Mouse (Mus musculus) cerebral cortex, adult 2 months (tissue): ENCODE results near the gene Ssh2.

Experiments used
- WGBS: fragments of 180-500 bp; shearing (Covaris S2); methylation state at CpG from one replicate; pipeline ENCODE4 v1.1.7; 2018; 5-methylcytosine and 5-hydroxymethylcytosine counted together

The Ssh2 gene

DNA sequence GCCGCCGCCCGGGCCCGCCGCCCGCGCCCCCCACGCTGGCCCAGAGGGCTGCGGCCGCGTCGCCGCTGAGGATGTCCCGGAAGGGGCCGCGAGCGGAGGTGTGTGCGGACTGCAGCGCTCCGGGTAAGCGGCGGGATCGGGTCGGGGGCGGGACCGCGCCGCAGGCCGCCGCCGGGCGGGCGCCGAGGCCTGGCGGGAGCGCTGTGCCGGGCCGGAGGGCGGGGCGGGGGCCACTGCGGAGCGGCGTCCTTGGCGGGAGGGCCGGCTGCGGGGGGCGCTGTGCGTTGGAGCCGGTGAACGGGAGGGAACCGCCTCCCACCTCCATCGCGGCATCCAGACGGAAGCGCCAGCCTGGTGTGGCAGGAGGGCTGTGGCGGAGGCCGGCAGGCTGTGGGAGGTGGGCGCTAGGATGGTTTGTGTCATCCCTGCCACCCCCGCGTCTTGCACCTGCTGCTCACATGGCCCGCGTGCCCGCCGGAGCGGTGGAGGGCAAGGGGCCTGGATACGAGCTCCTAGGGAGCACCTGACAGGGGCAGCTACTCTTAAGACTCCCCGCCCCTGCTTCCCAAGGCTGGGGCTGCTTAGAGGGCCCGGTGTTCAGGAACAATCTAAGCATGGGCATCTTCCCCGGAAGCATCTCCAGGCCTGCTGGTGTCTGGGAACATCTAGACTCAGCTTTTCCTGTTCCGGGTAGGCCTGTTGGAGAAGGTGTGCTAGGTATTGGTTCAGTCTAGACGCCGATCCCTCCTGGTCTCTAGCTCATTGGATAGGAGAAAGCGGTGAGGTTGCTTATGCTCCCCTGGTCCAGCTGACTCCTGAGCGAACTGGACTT, 277.6 kb downstream of the Ssh2 start, which contains the start of gene Git1:
Gene Git1, plus strand, starts transcription at position 51 of the 832 bp plus-strand sequence.
- 2% methylated on average over 72 of the region's 74 CpGs for WGBS

DNA sequence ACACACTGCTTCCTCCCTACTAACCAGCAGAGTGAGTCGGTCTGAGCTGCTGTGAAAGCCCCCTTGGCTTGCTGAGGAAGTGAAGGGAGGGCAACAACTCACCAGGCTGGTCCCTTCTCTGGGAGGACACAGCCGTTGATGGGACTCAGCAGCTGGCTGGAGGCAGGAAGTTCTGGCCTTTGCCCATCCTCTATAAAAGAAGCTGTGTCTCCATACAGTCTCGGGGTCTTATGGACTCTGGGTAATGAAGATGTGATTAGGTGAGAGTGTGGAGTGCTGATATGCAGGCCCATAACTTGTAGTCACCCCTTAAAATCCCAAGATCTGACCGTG, 278.2 kb downstream of the Ssh2 start:
- WGBS, result 14% methylated on average over 4 of the region's 4 CpGs

DNA sequence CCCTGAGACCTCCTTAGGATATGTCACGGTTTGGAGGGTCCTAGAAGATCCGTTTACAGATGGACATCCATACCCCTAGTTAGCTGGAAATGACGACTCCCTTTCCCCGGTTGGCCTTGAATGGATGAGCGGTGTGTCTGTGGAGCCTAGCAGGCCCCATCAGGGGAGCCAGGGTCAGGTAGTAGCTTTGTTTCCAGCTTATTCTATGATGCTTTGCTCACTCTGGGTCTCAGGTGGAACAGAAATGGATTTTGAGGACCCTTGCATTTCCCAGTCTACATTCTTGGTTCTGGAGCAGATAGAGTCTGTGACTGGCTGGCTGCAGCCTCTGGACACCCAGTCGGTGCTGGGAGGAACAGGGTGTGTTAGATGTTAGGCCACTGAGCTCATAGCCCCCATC, 278.7 kb downstream of the Ssh2 start:
- WGBS, result 53% methylated on average over 6 of the region's 6 CpGs

DNA sequence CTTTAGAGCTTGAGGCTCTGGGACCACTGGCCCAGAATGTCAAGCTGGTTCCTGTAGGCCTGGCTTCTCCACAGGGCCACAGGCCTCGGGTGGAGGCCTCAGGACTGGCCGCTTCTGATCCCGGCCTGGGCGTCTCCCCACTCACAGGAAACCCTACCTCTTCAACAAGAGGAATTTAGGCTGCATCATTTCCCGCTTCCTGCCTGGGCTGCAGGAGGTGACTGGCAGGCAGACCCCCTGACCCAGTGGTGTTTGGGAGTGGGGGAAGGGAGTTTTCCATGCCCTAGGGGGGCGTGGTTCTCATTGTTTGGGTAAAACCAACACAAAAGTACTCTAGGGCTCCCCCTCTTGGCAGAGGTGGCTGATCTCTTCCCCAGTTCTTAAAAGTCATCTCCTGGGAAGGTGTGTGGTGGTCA, 281.3 kb downstream of the Ssh2 start:
- 61% methylated on average over 6 of the region's 6 CpGs for WGBS

DNA sequence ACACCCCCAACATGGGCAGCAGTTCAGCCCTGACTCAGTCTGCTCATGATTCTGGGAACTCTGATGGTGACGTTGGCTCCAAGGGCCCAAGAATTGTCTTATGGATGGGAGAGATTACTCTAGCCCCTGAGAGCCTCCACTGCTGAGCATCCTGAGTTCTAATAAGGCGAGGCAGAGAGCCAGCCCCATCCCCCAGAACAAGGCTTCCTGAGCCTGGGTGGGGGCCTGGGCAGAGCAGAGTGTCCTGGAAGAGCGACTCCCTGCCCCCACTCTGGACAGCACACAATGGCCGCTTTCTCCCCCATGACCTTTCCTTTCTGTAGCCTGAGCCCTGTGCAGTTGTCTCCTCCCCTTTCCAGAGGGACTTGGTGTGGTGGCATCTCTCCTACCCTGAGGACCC, 281.8 kb downstream of the Ssh2 start:
- WGBS, result 42% methylated on average over 4 of the region's 4 CpGs

DNA sequence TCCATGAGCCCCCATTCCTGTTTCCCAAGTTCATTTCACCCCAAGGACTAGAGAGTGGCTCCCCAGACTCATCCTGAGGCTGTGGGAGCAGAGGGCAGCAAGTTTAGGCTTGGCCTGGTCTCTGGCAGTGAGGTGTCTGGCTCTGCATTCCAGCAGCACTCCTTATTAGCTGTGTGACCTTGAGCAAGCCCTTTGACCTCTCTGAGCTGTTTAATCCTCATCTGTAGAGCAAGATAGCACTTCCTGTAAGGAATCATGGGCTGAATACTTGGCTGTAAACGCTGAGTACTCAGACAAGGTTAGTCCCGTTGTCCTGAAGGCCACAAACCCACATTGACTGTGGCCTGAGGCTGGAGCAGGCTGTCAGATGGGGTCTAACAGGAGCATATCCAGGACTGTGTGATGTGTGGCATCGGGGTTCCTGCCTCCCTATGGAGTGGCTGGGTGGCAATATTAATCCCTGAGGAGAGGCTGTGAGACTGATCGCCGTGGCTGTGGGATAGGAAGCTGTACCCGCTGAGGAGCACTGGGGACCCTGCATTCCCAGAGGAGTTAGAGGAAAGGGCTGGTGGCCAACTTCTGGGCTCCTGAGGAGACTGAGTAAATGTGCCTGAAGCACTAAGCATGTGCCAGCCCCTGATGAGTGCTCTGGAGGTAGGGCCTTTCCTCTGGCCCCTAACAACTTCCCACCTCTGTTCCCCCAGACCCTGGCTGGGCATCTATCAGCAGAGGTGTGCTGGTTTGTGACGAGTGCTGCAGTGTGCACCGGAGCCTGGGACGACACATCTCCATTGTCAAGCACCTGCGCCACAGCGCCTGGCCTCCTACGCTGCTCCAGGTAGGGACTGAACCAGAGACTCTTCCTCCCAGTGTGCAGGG, 282.4 kb downstream of the Ssh2 start:
- 62% methylated on average over 12 of the region's 12 CpGs for WGBS

DNA sequence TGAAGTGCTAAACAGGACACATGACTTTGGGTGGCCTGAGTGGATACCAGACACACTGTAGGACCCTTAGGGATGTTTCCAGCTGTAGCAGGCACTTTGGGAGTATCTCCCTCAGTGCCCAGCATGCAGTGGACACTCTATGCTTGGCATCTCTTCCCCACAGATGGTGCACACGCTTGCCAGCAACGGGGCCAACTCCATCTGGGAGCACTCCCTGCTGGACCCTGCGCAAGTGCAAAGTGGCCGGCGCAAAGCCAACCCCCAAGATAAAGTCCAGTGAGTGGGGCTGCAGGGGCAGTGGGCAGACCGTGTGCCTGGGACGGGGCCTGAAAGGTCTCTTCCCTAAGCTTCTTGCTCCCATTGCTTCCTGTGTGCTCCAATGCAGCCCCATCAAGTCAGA, 283.3 kb downstream of the Ssh2 start:
- 57% methylated on average over 7 of the region's 7 CpGs for WGBS

DNA sequence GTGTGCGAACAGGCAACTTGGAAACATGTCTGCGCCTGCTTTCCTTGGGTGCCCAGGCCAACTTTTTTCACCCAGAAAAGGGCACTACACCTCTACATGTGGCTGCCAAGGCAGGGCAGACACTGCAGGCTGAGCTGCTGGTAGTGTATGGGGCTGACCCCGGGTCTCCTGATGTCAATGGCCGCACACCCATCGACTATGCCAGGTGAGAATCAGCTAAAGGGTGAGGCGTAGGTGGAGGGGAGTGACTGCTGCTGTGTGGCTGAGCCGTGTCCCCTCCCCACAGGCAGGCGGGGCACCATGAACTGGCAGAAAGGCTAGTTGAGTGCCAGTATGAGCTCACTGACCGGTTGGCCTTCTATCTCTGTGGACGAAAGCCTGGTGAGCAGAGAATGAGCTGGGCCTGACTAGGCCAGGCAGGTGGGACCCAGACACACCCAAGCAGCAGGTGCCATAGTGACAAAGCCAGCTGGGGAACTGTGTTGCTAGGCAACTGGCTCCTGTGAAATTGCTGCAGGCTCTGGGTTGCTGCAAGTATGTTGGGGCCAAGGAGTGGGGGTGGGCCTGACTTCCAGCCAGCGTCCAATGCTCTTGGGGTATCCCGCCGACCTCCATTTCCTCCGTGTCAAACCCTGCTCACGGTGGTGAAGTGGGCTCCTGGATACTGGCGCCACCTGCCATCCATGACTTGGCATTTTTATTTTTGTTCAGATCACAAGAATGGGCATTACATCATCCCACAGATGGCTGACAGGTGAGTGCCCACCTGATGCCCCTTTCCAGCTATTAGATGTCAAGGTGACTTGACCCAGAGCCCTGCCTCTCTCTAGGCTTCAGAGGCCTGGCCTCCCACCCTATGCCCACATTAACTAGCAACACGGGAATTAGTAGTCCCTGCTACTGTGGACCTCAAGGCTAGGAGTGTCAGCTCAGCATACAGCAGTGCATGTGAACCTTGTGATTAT, 284.6 kb downstream of the Ssh2 start:
- 46% methylated on average over 17 of the region's 17 CpGs for WGBS

DNA sequence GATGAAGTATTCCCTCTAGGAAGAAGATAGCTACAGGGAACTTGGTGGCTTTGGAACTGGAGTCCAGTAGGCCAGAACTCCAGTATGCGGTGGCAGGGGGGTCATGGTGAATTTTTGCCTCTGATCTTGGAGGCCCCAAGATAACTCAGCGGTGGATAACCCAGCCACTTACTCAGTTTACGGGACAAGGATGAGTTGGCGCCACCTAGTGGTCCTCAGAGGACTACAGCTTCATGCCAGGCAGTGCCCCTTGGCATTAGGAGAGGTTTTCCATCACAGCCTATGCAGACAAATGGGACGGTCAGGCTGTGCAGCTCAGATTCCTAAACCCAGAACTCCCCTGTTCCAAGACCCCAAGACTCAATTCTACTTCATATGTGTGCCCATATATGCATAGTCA, 285.3 kb downstream of the Ssh2 start:
- 15% methylated on average over 5 of the region's 5 CpGs for WGBS

DNA sequence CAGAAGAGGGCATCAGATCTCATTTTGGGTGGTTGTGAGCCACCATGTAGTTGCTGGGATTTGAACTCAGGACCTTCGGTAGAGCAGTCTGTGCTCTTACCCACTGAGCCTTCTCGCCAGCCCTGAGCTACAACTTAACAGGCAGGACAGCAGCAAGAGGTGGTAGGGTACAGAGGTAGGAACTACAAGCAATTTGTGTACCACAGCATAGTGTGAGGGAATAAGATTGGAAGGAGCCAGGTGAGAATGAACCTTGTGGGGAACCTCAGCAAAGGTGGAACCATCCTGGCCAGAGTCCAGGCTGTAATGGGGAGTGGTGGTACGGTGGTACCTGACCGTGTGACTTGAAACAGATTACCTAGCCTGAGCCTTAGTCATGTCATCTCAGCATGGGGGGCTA, 285.9 kb downstream of the Ssh2 start:
- 88% methylated on average over 4 of the region's 4 CpGs for WGBS

DNA sequence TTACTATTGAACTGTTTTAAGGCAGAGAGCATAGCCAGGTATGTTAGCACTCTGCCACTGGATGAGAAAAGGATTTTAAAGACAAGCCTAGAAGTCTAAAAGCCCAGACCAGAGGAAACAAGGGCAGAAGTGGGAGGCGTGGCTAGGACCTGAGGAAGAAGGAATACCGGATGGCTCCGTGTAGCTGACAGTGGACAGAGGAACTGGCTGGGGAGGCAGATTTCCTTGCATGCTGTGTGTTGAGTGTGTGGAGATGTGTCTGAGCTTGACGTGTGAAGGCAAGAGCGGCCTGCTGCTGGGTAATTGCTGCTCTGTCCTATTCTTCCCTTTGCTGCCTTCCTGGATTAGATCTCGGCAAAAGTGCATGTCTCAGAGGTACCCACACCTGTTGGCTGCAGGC, 286.4 kb downstream of the Ssh2 start:
- WGBS, result 69% methylated on average over 6 of the region's 6 CpGs

DNA sequence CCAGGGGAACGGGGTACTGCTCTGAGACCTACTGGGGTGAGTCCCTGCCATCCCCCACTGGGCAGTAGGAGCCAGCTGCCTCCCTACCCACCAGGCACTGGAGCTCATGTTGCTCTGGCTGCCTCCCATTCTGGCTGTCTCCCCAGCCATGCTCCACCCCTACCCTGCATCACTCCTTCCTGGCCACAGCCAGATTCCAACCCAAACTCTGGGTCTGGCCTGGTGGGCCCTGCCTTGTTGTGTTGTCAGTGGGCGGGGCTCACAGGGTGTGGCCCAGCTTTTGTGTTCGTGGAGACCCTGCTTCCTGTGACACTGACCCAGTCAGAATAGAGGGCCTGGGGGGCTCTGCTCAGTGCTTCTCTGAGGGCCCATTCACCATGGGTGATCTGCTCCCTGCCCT, 287.4 kb downstream of the Ssh2 start:
- 35% methylated on average over 3 of the region's 3 CpGs for WGBS

DNA sequence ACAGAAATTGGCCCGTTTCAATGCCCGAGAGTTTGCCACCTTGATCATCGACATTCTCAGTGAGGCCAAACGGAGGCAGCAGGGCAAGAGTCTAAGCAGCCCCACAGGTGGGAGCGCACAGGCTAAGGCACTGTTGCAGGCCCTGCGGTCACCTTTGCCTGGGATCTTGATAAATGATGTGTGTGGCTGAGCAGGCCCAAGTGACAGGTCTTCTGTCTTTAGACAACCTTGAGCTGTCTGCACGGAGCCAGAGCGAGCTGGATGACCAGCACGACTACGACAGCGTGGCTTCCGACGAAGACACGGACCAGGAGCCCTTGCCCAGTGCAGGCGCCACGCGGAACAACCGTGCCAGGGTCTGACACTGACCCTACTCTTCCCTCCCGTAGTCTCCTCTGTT, 288.3 kb downstream of the Ssh2 start:
- WGBS, result 92% methylated on average over 19 of the region's 19 CpGs

DNA sequence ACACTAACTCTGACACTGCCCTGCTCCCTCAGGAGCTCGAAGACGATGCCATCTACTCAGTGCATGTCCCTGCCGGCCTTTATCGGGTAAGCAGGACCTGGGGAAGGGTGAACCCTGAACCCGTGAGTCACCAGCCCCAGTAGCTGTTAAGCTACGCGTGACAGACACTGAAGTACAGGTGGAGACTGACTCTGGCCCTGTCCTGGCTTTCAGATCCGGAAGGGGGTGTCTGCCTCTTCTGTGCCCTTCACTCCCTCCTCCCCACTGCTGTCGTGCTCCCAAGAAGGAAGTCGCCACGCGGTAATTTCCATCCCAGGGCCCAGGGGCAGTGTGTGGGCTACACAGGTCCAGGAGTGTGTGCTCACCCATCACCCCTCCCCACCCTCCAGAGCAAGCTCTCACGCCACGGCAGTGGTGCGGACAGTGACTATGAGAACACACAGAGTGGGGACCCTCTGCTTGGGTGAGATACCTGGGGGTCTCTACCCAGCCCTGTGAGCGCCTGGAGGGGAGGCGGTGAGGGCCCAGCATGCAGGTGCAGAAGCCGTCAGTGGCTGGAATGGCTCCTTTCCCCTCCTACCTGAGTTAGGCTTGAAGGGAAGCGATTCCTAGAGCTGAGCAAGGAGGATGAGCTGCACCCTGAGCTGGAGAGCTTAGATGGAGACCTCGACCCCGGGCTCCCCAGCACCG, 289.3 kb downstream of the Ssh2 start:
- 91% methylated on average over 22 of the region's 22 CpGs for WGBS

DNA sequence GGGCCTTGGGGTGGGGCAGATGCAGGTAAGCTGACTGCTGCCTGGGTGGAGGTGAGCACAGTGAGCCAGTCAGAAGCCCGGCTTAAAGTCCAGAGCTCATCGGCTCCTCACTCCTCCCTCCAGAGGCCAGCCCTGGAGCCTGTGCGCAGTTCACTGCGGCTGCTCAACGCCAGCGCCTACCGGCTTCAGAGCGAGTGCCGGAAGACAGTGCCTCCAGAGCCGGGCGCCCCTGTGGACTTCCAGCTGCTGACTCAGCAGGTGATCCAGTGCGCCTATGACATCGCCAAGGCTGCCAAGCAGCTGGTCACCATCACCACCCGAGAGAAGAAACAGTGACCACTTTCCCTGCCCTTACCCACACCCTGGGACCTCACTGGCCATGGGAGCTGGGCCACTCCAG, 290.2 kb downstream of the Ssh2 start:
- 82% methylated on average over 14 of the region's 14 CpGs for WGBS

DNA sequence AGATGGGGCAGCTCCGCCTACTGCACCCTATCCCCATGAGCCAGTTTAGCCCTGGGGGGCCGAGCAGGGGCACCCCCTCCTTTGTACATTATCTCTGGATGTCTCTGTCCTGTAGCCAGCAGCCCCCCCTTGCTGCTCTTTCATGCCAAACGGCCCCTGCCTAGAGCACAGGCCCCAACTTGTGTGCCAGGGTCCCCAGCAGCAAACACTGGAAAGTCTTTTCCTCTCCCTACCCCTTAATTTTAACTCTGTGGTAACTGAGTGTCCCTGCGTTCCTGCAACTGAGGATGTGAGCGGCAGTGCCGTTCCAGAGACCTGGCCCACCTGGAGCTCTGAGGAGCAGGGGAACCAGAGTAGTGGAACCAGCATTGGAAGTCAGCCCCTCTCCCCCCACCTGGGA, 290.9 kb downstream of the Ssh2 start:
- WGBS, result 81% methylated on average over 6 of the region's 6 CpGs

DNA sequence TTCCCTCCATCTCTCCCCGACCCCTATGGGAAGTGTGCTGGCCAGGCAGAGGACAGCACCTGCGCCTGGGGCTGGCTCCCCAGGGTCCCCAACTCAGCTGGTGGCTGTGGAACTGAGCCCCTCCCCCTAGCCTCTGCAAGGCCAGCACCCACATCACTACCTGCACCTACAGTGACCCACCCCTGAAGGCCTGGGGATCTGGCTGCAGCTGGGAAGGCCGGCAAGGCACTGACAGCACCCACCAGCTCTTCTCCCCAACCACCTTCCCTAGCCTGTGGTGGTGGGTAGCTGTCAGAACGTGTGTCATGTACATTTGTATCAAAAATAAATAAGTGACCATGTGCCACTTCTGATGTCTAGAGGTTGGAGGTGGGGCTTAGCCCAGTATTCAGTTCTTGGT, 291.3 kb downstream of the Ssh2 start:
- 65% methylated on average over 4 of the region's 4 CpGs for WGBS

DNA sequence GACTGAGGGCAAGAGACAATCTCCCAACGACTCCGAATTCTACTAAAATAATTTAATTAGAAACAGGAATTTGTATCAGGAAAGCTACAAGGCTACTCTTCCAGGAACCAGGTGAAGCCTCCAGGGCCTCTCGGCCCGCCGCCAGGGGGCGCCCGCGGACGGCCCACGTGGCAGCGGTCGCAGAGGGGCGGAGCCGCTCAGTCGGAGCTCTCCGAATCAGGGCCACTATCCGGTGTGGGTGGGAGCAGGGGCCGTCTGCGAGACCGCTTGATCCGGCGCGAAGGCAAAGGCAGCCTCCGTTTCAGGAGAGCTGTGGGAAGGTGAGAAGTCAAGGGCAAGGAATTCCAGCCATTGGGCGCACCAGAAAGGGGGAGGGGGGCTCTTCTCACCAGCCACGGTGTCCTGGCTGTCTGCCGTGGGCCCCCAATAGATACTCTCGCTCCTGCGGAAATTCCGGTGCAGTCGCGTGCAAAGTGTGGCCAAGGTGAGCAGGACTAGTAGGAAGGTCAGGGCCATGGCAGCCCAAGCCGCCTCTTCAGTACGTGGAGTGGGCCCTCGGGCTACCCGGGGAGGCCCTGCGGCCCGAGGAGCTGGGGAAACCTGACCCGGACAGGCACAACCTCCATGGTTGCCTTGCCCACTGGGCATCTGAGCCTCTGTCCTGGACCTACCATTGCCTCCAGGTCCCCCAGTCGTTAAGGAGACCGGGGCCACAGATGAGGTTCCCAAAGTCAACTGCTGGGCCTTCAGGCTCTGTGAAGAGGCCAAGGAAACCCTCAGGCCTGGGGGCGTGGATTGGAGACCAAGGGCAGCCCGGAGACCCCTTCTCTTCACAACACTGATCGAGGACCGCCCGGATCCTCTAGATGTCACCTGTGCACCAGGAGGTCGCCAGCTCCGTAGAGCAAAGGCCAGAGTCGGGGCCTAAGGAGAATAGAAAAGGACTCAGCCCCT, 292.3 kb downstream of the Ssh2 start:
- WGBS, result 23% methylated on average over 49 of the region's 49 CpGs
